Mouse (Mus musculus): ENCODE measurements around the gene Prune2. TPM values are rescaled to one million over a fixed set of nuclear protein-coding genes. Genes with fewer than 3 reads are reported as not detected.

The Prune2 gene
- polyA plus RNA-seq, 1 experiment: 61.8 TPM

DNA sequence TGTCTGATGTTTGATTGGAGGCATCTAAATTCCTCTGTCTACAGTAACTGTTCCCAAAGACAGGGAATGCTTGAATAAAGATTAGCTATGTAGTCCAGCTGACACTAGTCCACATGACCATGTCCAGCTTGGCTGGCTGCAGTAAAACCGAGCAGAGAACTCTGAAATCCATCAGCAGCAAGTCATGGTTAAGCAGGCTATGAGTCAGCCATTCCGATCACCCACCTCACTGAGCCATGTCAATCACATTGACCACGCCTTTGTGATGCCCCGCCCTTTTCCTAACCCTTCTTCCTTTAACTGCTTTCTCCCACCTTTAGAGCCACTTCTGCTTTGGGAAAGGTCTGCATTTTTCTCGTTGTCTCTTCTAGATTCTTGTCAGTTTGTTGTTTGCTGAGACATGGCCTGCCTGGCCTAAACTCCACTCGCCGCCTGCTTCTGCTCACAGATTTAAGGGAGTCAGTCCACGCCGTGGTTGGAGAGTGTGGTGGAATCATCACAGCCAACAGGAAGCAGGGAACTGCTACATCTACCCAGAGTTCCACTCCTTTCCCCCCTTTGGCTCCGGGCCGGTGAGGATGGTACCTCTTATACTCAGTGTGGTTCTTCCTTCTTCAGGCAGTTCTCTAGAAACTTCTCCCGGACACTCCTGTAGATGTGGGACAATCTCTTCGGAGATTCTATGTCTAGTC is 307.9 kb downstream of the Prune2 start:
- TF ChIP-seq MAX (IDR thresholded peaks at IDR 0.05; ENCODE audit: low read depth) (no peak), TCF3 (IDR thresholded peaks at IDR 0.05; ENCODE audit: insufficient read length, low read depth) (no peak), SRF (IDR thresholded peaks at IDR 0.05; ENCODE audit: control insufficient read depth, insufficient read length, low read depth) (no peak), MYOG (IDR thresholded peaks at IDR 0.05; ENCODE audit: control insufficient read depth in 1 of 3, insufficient read depth in 1 of 3, insufficient read length in 2 of 3, low read depth in 2 of 3) (no peak), POLR2A (IDR thresholded peaks at IDR 0.05; ENCODE audit: insufficient read length, low read depth) (no peak), TCF12 (IDR thresholded peaks at IDR 0.05; ENCODE audit: insufficient read depth, poor library complexity, severe bottlenecking) (no peak), USF1 (IDR thresholded peaks at IDR 0.05; ENCODE audit: low read depth) (no peak), CEBPB (IDR thresholded peaks at IDR 0.05; ENCODE audit: insufficient read depth, poor library complexity, severe bottlenecking) (no peak), REST (IDR thresholded peaks at IDR 0.05; ENCODE audit: insufficient read depth, insufficient read length) (no peak), POLR2AphosphoS2 (IDR thresholded peaks at IDR 0.05; ENCODE audit: insufficient read length, low read depth) (no peak), E2F4 (IDR thresholded peaks at IDR 0.05; ENCODE audit: insufficient read depth) (no peak), MYOD1 (IDR thresholded peaks at IDR 0.05; ENCODE audit: control insufficient read depth in 1 of 3, insufficient read length in 2 of 3, low read depth in 2 of 3) (no peak)
- Histone ChIP-seq H3ac (ENCODE audit: control insufficient read depth, insufficient read length) (no peak overlapping the region), H3K4me3 (no peak overlapping the region), H3K79me2 (ENCODE audit: control insufficient read depth, insufficient read depth) (no peaks in the 10 kb centered on the region), H3K27me3 (ENCODE audit: control insufficient read depth, insufficient read depth, insufficient read length) (no peaks in the 10 kb centered on the region), H3K4me2 (ENCODE audit: low read depth) (no peak overlapping the region), H3K36me3 (ENCODE audit: control insufficient read depth, insufficient read depth) (no peaks in the 10 kb centered on the region)

- H3ac ChIP-seq (ENCODE audit: control insufficient read depth, insufficient read length): no peak overlapping the region
- no peak for TF ChIP-seq TCF12 (IDR thresholded peaks at IDR 0.05; ENCODE audit: insufficient read depth, poor library complexity, severe bottlenecking)
- no peak for TF ChIP-seq TCF3 (IDR thresholded peaks at IDR 0.05; ENCODE audit: insufficient read length, low read depth)
- no peak for TF ChIP-seq MYOG (IDR thresholded peaks at IDR 0.05; ENCODE audit: control insufficient read depth in 1 of 3, insufficient read depth in 1 of 3, insufficient read length in 2 of 3, low read depth in 2 of 3)
- TF ChIP-seq USF1 (IDR thresholded peaks at IDR 0.05; ENCODE audit: low read depth): no peak
- TF ChIP-seq POLR2AphosphoS2 (IDR thresholded peaks at IDR 0.05; ENCODE audit: insufficient read length, low read depth): no peak
- no peak for TF ChIP-seq CEBPB (IDR thresholded peaks at IDR 0.05; ENCODE audit: insufficient read depth, poor library complexity, severe bottlenecking)
- no peak for TF ChIP-seq E2F4 (IDR thresholded peaks at IDR 0.05; ENCODE audit: insufficient read depth)
- no peak for TF ChIP-seq POLR2A (IDR thresholded peaks at IDR 0.05; ENCODE audit: insufficient read length, low read depth)
- TF ChIP-seq MAX (IDR thresholded peaks at IDR 0.05; ENCODE audit: low read depth): no peak
- no peak for TF ChIP-seq SRF (IDR thresholded peaks at IDR 0.05; ENCODE audit: control insufficient read depth, insufficient read length, low read depth)
- no peaks in the 10 kb centered on the region for H3K36me3 ChIP-seq (ENCODE audit: control insufficient read depth, insufficient read depth)
- no peaks in the 10 kb centered on the region for H3K79me2 ChIP-seq (ENCODE audit: control insufficient read depth, insufficient read depth)
- H3K4me3 ChIP-seq: no peak overlapping the region
- no peak overlapping the region for H3K4me2 ChIP-seq (ENCODE audit: low read depth)
- H3K27me3 ChIP-seq (ENCODE audit: control insufficient read depth, insufficient read depth, insufficient read length): no peaks in the 10 kb centered on the region
Observed at GRCm38 (mm10) chr19:17264481-17265196, 308.7 kb downstream of the Prune2 start.

DNA sequence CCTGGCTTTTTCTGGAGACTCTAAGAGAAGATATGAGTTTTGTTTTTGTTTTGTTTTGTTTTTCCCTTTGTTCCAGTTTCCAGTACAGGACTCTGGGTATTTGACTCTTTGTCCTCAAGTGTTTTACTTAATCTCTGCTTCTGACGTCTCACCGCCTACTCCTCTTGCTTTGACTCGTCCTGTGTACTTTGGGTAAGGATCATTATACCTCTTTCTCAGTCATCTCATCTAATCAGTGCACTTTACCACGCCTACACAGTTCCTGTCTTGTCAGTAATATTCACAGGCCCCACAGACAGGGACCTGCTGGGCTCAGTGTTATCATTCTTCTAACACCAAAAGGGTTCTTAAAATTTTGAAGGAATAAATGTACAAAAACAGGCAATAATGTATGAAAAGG is 312.8 kb downstream of the Prune2 start:
- no peak for TF ChIP-seq E2F4 (IDR thresholded peaks at IDR 0.05; ENCODE audit: insufficient read depth)
- no peak for TF ChIP-seq REST (IDR thresholded peaks at IDR 0.05; ENCODE audit: insufficient read depth, insufficient read length)
- no peak for TF ChIP-seq MYOG (IDR thresholded peaks at IDR 0.05; ENCODE audit: control insufficient read depth in 1 of 3, insufficient read depth in 1 of 3, insufficient read length in 2 of 3, low read depth in 2 of 3)
- no peak for TF ChIP-seq MAX (IDR thresholded peaks at IDR 0.05; ENCODE audit: low read depth)
- no peak for TF ChIP-seq SRF (IDR thresholded peaks at IDR 0.05; ENCODE audit: control insufficient read depth, insufficient read length, low read depth)
- Histone ChIP-seq H3K4me3 (no peak overlapping the region), H3K4me2 (ENCODE audit: low read depth) (no peak overlapping the region), H3K27me3 (ENCODE audit: control insufficient read depth, insufficient read depth, insufficient read length) (no peaks in the 10 kb centered on the region), H3ac (ENCODE audit: control insufficient read depth, insufficient read length) (no peak overlapping the region), H3K36me3 (ENCODE audit: control insufficient read depth, insufficient read depth) (no peaks in the 10 kb centered on the region), H3K79me2 (ENCODE audit: control insufficient read depth, insufficient read depth) (no peaks in the 10 kb centered on the region)

DNA sequence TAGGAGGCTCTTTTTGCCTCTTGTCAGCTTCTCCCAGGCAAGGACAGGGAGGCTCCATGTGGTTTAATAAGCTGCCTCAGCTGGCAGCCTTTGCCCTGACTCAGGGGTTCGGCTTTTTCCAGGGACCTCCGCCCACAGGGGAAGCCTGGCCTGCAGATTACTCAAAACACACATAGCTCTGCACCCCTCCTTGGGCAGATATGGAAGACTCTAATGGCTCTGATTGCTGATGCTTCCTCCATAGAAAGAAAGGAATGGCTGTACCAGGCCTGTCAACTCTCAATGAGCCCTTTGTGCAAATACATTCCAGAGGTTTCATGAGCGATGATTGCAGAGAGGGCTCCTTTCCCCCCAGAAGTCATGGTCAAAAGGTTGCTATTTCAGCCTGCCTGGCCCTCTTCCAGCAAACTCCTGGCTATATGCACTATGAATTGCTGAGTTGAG is 315.3 kb downstream of the Prune2 start:
- H3ac ChIP-seq (ENCODE audit: control insufficient read depth, insufficient read length): no peak overlapping the region
- no peaks in the 10 kb centered on the region for H3K27me3 ChIP-seq (ENCODE audit: control insufficient read depth, insufficient read depth, insufficient read length)
- H3K79me2 ChIP-seq (ENCODE audit: control insufficient read depth, insufficient read depth): no peaks in the 10 kb centered on the region
- H3K4me2 ChIP-seq (ENCODE audit: low read depth): no peak overlapping the region
- TF ChIP-seq POLR2AphosphoS2 (IDR thresholded peaks at IDR 0.05; ENCODE audit: insufficient read length, low read depth) (no peak), CEBPB (IDR thresholded peaks at IDR 0.05; ENCODE audit: insufficient read depth, poor library complexity, severe bottlenecking) (no peak), TCF12 (IDR thresholded peaks at IDR 0.05; ENCODE audit: insufficient read depth, poor library complexity, severe bottlenecking) (no peak), MYOD1 (IDR thresholded peaks at IDR 0.05; ENCODE audit: control insufficient read depth in 1 of 3, insufficient read length in 2 of 3, low read depth in 2 of 3) (no peak), REST (IDR thresholded peaks at IDR 0.05; ENCODE audit: insufficient read depth, insufficient read length) (no peak), SRF (IDR thresholded peaks at IDR 0.05; ENCODE audit: control insufficient read depth, insufficient read length, low read depth) (no peak), TCF3 (IDR thresholded peaks at IDR 0.05; ENCODE audit: insufficient read length, low read depth) (no peak), MYOG (IDR thresholded peaks at IDR 0.05; ENCODE audit: control insufficient read depth in 1 of 3, insufficient read depth in 1 of 3, insufficient read length in 2 of 3, low read depth in 2 of 3) (no peak), E2F4 (IDR thresholded peaks at IDR 0.05; ENCODE audit: insufficient read depth) (no peak), MAX (IDR thresholded peaks at IDR 0.05; ENCODE audit: low read depth) (no peak), USF1 (IDR thresholded peaks at IDR 0.05; ENCODE audit: low read depth) (no peak), POLR2A (IDR thresholded peaks at IDR 0.05; ENCODE audit: insufficient read length, low read depth) (no peak)
- no peak overlapping the region for H3K4me3 ChIP-seq
- H3K36me3 ChIP-seq (ENCODE audit: control insufficient read depth, insufficient read depth): no peaks in the 10 kb centered on the region

Measured in myocyte (in vitro differentiated cells).